Mouse (Mus musculus): ENCODE results near the gene Gm853. TPM values are rescaled to one million over a fixed set of nuclear protein-coding genes. Genes with fewer than 3 reads are reported as not detected.

Gene Gm853
- total RNA-seq, 2 experiments from 2014 or later: not detected

GRCm38 (mm10) chr4:130175072-130175711 lies 47.0 kb downstream of the Gm853 start, which contains the start of gene Tinagl1:
Gene Tinagl1 (minus strand): TSS chr4:130175122.
- peak in 1 of 2 experiments; percentile 56 for DNase-seq (ENCODE audit: low spot score in 2 of 2)

GRCm38 (mm10) chr4:130174335-130175031 lies 47.7 kb downstream of the Gm853 start:
- DNase-seq (ENCODE audit: low spot score in 2 of 2): peak; percentile 72 to 73

GRCm38 (mm10) chr4:130173911-130174311 lies 48.3 kb downstream of the Gm853 start:
- DNase-seq (ENCODE audit: low spot score in 2 of 2): peak in 1 of 2 experiments; percentile 48

GRCm38 (mm10) chr4:130173060-130173822 lies 49.0 kb downstream of the Gm853 start:
- DNase-seq (ENCODE audit: low spot score in 2 of 2): no peak

- DNase-seq (ENCODE audit: low spot score in 2 of 2): peak in 1 of 2 experiments; percentile 65
Measured at GRCm38 (mm10) chr4:130171951-130172765, 50.0 kb downstream of the Gm853 start.

GRCm38 (mm10) chr4:130170362-130170761 lies 51.8 kb downstream of the Gm853 start:
- DNase-seq (ENCODE audit: low spot score in 2 of 2): no peak

GRCm38 (mm10) chr4:130169411-130169971 lies 52.7 kb downstream of the Gm853 start:
- DNase-seq (ENCODE audit: low spot score in 2 of 2): no peak

- peak; percentile 87 to 89 for DNase-seq (ENCODE audit: low spot score in 2 of 2)
Measured at GRCm38 (mm10) chr4:130168280-130169183, 53.7 kb downstream of the Gm853 start.

- DNase-seq (ENCODE audit: low spot score in 2 of 2): no peak
Measured at GRCm38 (mm10) chr4:130167814-130168213, 54.4 kb downstream of the Gm853 start.

- DNase-seq (ENCODE audit: low spot score in 2 of 2): no peak
Measured at GRCm38 (mm10) chr4:130167321-130167720, 54.9 kb downstream of the Gm853 start.

GRCm38 (mm10) chr4:130166592-130166991 lies 55.6 kb downstream of the Gm853 start:
- DNase-seq (ENCODE audit: low spot score in 2 of 2): no peak

GRCm38 (mm10) chr4:130166061-130166460 lies 56.1 kb downstream of the Gm853 start:
- no peak for DNase-seq (ENCODE audit: low spot score in 2 of 2)

GRCm38 (mm10) chr4:130164121-130164520 lies 58.1 kb downstream of the Gm853 start:
- no peak for DNase-seq (ENCODE audit: low spot score in 2 of 2)

- DNase-seq (ENCODE audit: low spot score in 2 of 2): peak in 1 of 2 experiments; percentile 62
Measured at GRCm38 (mm10) chr4:130163391-130163861, 58.8 kb downstream of the Gm853 start.

GRCm38 (mm10) chr4:130161349-130161748 lies 60.9 kb downstream of the Gm853 start:
- no peak for DNase-seq (ENCODE audit: low spot score in 2 of 2)
